9 mouse cellular contexts compared by ENCODE assay signal in the genomic region with DNA sequence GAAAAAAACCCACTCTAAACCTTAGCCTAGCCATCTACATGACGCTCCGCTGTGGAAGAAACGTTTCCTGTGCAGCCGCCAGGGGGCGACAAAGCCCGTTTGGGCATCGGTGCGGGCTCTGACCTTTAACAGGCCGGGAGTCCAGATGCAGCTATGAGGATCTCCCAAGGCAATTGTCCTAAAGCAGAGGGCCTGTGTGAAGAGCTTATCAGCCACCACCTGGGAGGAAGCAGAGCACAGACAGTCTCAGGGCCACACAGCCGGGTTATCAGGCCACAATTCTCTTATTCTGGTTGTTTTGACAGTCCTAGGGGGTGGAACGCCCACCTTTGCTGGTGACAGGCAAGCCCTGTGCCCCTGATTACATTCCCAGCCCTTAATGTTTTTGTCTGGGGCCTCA. TPM values are rescaled to one million over a fixed set of nuclear protein-coding genes. Genes with fewer than 3 reads are reported as not detected.
DNase-seq lines count a peak whose midpoint lies in the region; ATAC-seq lines count a peak whose summit lies in the region.
"Had no signal": no experiment of that assay in that cellular context is flagged by ENCODE, and none has a peak within 500 bp of the region (broad histone marks: within the 10 kb centered on the region; RNA-seq: fewer than 3 reads in every experiment).

No protein-coding gene starts in this region.

- ATAC-seq in hindbrain, embryonic 14.5 days (ENCODE audit: low FRiP score), result peak; percentile 68; the same call in 1 of the 2 replicates

- H3K9me3 ChIP-seq in hindbrain, embryonic 14.5 days (ENCODE audit: control insufficient read depth, low read length), result 0 out of 2 replicates have a peak, but pooled peaks cover 4% of the 10 kb centered on the region

- no peak overlapping the region for H3K4me3 ChIP-seq in hindbrain, embryonic 14.5 days (replicated peaks; ENCODE audit: low read length)

- no peaks in the 10 kb centered on the region for H3K36me3 ChIP-seq in hindbrain, embryonic 14.5 days (replicated peaks; ENCODE audit: control insufficient read depth, insufficient read depth)

- H3K27me3 ChIP-seq in hindbrain, embryonic 14.5 days (ENCODE audit: control insufficient read depth, insufficient read depth, low read length), result peaks cover 19% of the 10 kb centered on the region

- DNase-seq in MEL-GATA-1-ER (ENCODE audit: extremely low read depth, low read depth), result peak; percentile 96
- DNase-seq in cerebellum, adult 8-10 months, result peak; percentile 88
- peak; percentile 48 to 69 for DNase-seq in frontal cortex, postnatal 10 days (ENCODE audit: low spot score in 2 of 2)
- peak; percentile 85 for DNase-seq in hindbrain, embryonic 14.5 days (ENCODE audit: low spot score)
- peak; percentile 71 to 94 for DNase-seq in layer of hippocampus, postnatal 25 days (ENCODE audit: extremely low spot score in 1 of 2, low spot score in 1 of 2)
- peak; percentile 91 for DNase-seq in lung, postnatal 25 days (ENCODE audit: low spot score)
- peak; percentile 95 for DNase-seq in retina, embryonic 14.5 days (ENCODE audit: low spot score)
- DNase-seq in thymus, postnatal 36 days, result peak; percentile 87 to 90

- WGBS in hindbrain, embryonic 14.5 days, result 10% methylated on average over 11 of the region's 11 CpGs

- H3K9ac ChIP-seq in hindbrain, embryonic 14.5 days, result no peak overlapping the region

- no peak overlapping the region for H3K4me2 ChIP-seq in hindbrain, embryonic 14.5 days (replicated peaks)

- no peak overlapping the region for H3K27ac ChIP-seq in hindbrain, embryonic 14.5 days
- H3K27ac ChIP-seq: macrophage had no signal

- H3K4me1 ChIP-seq in hindbrain, embryonic 14.5 days (replicated peaks; ENCODE audit: control insufficient read depth, insufficient read depth, low read length), result no peaks in the 10 kb centered on the region

RNA-seq across cellular contexts. Expression of a gene that starts 1.3 kb away (rescaled TPM):
- 1.8 and 2.2 TPM in 2 replicates for polyA plus RNA-seq in hindbrain, embryonic 14.5 days (2014; fragmentation: Nextera tagmentation; extraction: Ambion mirVana)
- under 1 TPM; 0.42 to 0.73 TPM for total RNA-seq in layer of hippocampus, postnatal 25 days (2021)
- polyA plus RNA-seq: macrophage had no signal

RNA-seq across cellular contexts. Expression of a gene that starts 7.1 kb away (rescaled TPM):
- polyA plus RNA-seq in hindbrain, embryonic 14.5 days (2014; fragmentation: Nextera tagmentation; extraction: Ambion mirVana), result 58.4 and 62.3 TPM in 2 replicates
- total RNA-seq in layer of hippocampus, postnatal 25 days (2021), result 10 to 100 TPM; 50.8 to 54.6 TPM

RNA-seq across cellular contexts. Expression of a gene that starts 22.2 kb away (rescaled TPM):
- 107 and 112 TPM in 2 replicates for polyA plus RNA-seq in hindbrain, embryonic 14.5 days (2014; fragmentation: Nextera tagmentation; extraction: Ambion mirVana)
- total RNA-seq in layer of hippocampus, postnatal 25 days (2021), result 10 to 100 TPM; 53.6 to 61.7 TPM

RNA-seq across cellular contexts. Expression of a gene that starts 25.6 kb away (rescaled TPM):
- 11.2 and 15.6 TPM in 2 replicates for polyA plus RNA-seq in hindbrain, embryonic 14.5 days (2014; fragmentation: Nextera tagmentation; extraction: Ambion mirVana)
- total RNA-seq in layer of hippocampus, postnatal 25 days (2021), result 10 to 100 TPM; 36.4 to 48.4 TPM

RNA-seq across cellular contexts. Expression of a gene that starts 48.3 kb away (rescaled TPM):
- 38.1 and 46.9 TPM in 2 replicates for polyA plus RNA-seq in hindbrain, embryonic 14.5 days (2014; fragmentation: Nextera tagmentation; extraction: Ambion mirVana)
- total RNA-seq in layer of hippocampus, postnatal 25 days (2021), result 10 to 100 TPM; 39.1 to 40.0 TPM
